Mouse (Mus musculus): ENCODE measurements around the gene Prl3d2. TPM values are rescaled to one million over a fixed set of nuclear protein-coding genes. Genes with fewer than 3 reads are reported as not detected.
"Not testable (repeated sequence)": the region's sequence is repeated elsewhere in the genome, so short reads cannot be mapped to it uniquely, and the experiment has no call there.

Gene Prl3d2
- not detected for total RNA-seq (2022)

DNA sequence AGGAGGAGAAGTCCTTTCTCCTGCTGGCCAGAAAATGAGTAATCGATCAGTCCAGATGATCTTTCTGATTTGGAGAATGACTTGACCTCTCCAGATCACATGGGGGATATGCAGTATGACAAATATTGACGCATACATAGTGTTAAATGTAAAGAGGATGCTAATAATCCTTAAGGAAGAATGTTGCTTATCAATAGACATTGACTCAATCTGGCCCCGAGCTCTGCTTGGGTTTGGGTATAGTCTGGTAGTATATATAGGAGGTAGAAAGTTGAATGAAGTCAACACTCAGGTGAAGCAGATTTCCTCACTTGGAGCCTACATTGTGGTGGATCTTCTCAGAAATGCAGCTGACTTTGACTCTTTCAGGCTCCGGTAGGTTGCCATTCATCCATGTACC is at the start of gene Prl3d2:
Gene Prl3d2, plus strand, starts transcription at position 301 of the 400 bp plus-strand sequence.
- DNase-seq (ENCODE audit: low spot score in 2 of 2): not testable (repeated sequence)

DNA sequence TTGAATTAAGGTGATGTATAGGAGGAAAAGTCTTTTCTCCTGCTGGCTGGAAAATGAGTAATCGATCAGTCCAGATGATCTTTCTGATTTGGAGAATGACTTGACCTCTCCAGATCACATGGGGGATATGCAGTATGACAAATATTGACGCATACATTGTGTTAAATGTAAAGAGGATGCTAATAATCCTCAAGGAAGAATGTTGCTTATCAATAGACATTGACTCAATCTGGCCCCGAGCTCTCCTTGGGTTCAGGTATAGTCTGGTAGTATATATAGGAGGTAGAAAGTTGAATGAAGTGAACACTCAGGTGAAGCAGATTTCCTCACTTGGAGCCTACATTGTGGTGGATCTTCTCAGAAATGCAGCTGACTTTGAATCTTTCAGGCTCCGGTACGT is 27.6 kb upstream of the Prl3d2 start, which contains the start of gene Prl3d1:
Gene Prl3d1, plus strand, starts transcription at position 301 of the 400 bp plus-strand sequence.
- not testable (repeated sequence) for DNase-seq (ENCODE audit: low spot score in 2 of 2)

DNA sequence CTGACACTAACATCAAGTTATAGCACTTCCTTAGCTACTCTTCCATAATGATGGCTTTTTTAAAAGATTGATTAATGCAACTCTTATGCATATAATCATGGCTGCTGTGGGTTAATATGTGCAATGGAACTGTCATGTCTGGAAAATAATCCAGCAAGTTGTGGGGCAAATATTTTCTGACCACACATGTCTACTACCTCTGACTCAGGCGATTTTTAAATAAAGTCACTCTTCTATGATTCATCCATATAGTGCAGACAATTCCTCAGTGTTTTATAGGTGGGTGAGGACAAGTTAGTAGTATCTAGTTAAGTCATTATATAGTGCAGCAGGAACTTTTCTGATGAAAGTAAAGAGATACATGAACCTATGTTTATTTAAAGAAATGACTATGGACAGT is 26.8 kb downstream of the Prl3d2 start:
- DNase-seq (ENCODE audit: low spot score in 2 of 2): no peak

DNA sequence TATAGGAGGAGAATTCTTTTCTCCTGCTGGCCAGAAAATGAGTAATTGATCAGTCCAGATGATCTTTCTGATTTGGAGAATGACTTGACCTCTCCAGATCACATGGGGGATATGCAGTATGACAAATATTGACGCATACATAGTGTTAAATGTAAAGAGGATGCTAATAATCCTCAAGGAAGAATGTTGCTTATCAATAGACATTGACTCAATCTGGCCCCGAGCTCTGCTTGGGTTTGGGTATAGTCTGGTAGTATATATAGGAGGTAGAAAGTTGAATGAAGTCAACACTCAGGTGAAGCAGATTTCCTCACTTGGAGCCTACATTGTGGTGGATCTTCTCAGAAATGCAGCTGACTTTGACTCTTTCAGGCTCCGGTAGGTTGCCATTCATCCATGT is 35.0 kb downstream of the Prl3d2 start, which contains the start of gene Prl3d3:
Gene Prl3d3, plus strand, starts transcription at position 301 of the 400 bp plus-strand sequence.
- not testable (repeated sequence) for DNase-seq (ENCODE audit: low spot score in 2 of 2)

Other genes starting within 250 kb of the Prl3d2 start
- gene Prl, start 64.1 kb upstream of the Prl3d2 start, total RNA-seq (2022): not detected
- gene Prl3d1, start 27.5 kb upstream of the Prl3d2 start, total RNA-seq (2022): not detected
- not detected for gene Prl3d3, start 35.1 kb downstream of the Prl3d2 start, total RNA-seq (2022)
- gene Prl3c1, start 75.0 kb downstream of the Prl3d2 start, total RNA-seq (2022): not detected
- gene Prl3b1, start 120.1 kb downstream of the Prl3d2 start, total RNA-seq (2022): not detected
- gene Prl3a1, start 137.7 kb downstream of the Prl3d2 start, total RNA-seq (2022): not detected
- not detected for gene Prl6a1, start 190.9 kb downstream of the Prl3d2 start, total RNA-seq (2022)
- not detected for gene Prl8a2, start 224.0 kb downstream of the Prl3d2 start, total RNA-seq (2022)

Data from gastrocnemius, adult 8-10 months (tissue).